Mouse (Mus musculus): ENCODE results near the gene Ppp1r3e.

The Ppp1r3e gene

GRCm38 (mm10) chr14:54883154-54884021 lies 6.0 kb upstream of the Ppp1r3e start, which contains the start of the genes Bcl2l2 and Gm20521:
Gene Bcl2l2, plus strand, starts transcription at chr14:54883377.
Gene Gm20521, plus strand, starts transcription at chr14:54883441.
- in situ Hi-C loops (cut with MboI, MseI) = no loop called here

- in situ Hi-C loops (cut with MboI, MseI) = no loop called here
These were observed 757 bp downstream of the Ppp1r3e start for GRCm38 (mm10) chr14:54876539-54877047.

- in situ Hi-C loops (cut with MboI, MseI) = no loop called here
These were observed 1.4 kb downstream of the Ppp1r3e start for GRCm38 (mm10) chr14:54875844-54876538.

GRCm38 (mm10) chr14:54874165-54874564 lies 3.2 kb downstream of the Ppp1r3e start:
- in situ Hi-C loops (cut with MboI, MseI) = no loop called here

GRCm38 (mm10) chr14:54870861-54871260 lies 6.5 kb downstream of the Ppp1r3e start, which contains the start of gene Homez:
Gene Homez, minus strand, starts transcription at chr14:54870961.
- in situ Hi-C loops (cut with MboI, MseI) = no loop called here

GRCm38 (mm10) chr14:54868026-54868425 lies 9.3 kb downstream of the Ppp1r3e start:
- in situ Hi-C loops (cut with MboI, MseI) = no loop called here

- in situ Hi-C loops (cut with MboI, MseI) = no loop called here
These were observed 10.4 kb downstream of the Ppp1r3e start for GRCm38 (mm10) chr14:54866936-54867335.

GRCm38 (mm10) chr14:54866268-54866667 lies 11.1 kb downstream of the Ppp1r3e start:
- in situ Hi-C loops (cut with MboI, MseI) = no loop called here

GRCm38 (mm10) chr14:54865626-54866025 lies 11.7 kb downstream of the Ppp1r3e start:
- in situ Hi-C loops (cut with MboI, MseI) = no loop called here

- in situ Hi-C loops (cut with MboI, MseI) = no loop called here
These were observed 12.9 kb downstream of the Ppp1r3e start for GRCm38 (mm10) chr14:54864313-54865036.

- in situ Hi-C loops (cut with MboI, MseI) = no loop called here
These were observed 13.6 kb downstream of the Ppp1r3e start for GRCm38 (mm10) chr14:54863501-54864312.

GRCm38 (mm10) chr14:54860511-54860910 lies 16.8 kb downstream of the Ppp1r3e start:
- in situ Hi-C loops (cut with MboI, MseI) = no loop called here

- in situ Hi-C loops (cut with MboI, MseI) = no loop called here
These were observed 19.5 kb downstream of the Ppp1r3e start for GRCm38 (mm10) chr14:54857891-54858290.

- in situ Hi-C loops (cut with MboI, MseI) = no loop called here
These were observed 20.6 kb downstream of the Ppp1r3e start for GRCm38 (mm10) chr14:54856703-54857102.

- in situ Hi-C loops (cut with MboI, MseI) = no loop called here
These were observed 21.6 kb downstream of the Ppp1r3e start for GRCm38 (mm10) chr14:54855726-54856125.

GRCm38 (mm10) chr14:54843461-54843860 lies 33.9 kb downstream of the Ppp1r3e start:
- in situ Hi-C loops (cut with MboI, MseI) = no loop called here

GRCm38 (mm10) chr14:54823716-54824115 lies 53.6 kb downstream of the Ppp1r3e start:
- in situ Hi-C loops (cut with MboI, MseI) = no loop called here
